In genomic region chr8:95916106-95916505, GRCm38 (mm10) we compare ENCODE assay signal across 8 mouse cellular contexts. TPM values are rescaled to one million over a fixed set of nuclear protein-coding genes. Genes with fewer than 3 reads are reported as not detected.
DNase-seq lines count a peak whose midpoint lies in the region; ATAC-seq and TF ChIP-seq lines count a peak whose summit lies in the region.

No protein-coding gene starts in this region.

- H3K9ac ChIP-seq in forebrain, embryonic 13.5 days: peak overlapping the region; percentile 50
- peak overlapping the region; percentile 38; the same call in 1 of the 2 replicates for H3K9ac ChIP-seq in stomach, postnatal 0 days (ENCODE audit: low read length)

- H3K36me3 ChIP-seq in forebrain, embryonic 13.5 days (ENCODE audit: poor library complexity, severe bottlenecking): no peaks in the 10 kb centered on the region
- H3K36me3 ChIP-seq in megakaryocyte, embryonic 14.5 days (replicated peaks; ENCODE audit: low read length): no peaks in the 10 kb centered on the region
- H3K36me3 ChIP-seq in stomach, postnatal 0 days (ENCODE audit: control insufficient read depth, insufficient read depth, low read length): no peaks in the 10 kb centered on the region

- peaks cover 7% of the 10 kb centered on the region; the same call in 1 of the 2 replicates for H3K4me1 ChIP-seq in forebrain, embryonic 13.5 days
- H3K4me1 ChIP-seq in megakaryocyte, embryonic 14.5 days: peaks cover 20% of the 10 kb centered on the region
- no peaks in the 10 kb centered on the region for H3K4me1 ChIP-seq in stomach, postnatal 0 days (replicated peaks; ENCODE audit: control insufficient read depth, insufficient read depth)

- peak overlapping the region; percentile 56 for H3K4me2 ChIP-seq in forebrain, embryonic 13.5 days
- H3K4me2 ChIP-seq in stomach, postnatal 0 days (replicated peaks; ENCODE audit: low read depth): peak overlapping the region; percentile 29

- 4% methylated on average over 9 of the region's 9 CpGs for WGBS in forebrain, embryonic 13.5 days
- 5% methylated on average over 9 of the region's 9 CpGs for WGBS in stomach, postnatal 0 days

- no peak for TF ChIP-seq CTCF in stomach, postnatal 0 days (IDR thresholded peaks at IDR 0.05; ENCODE audit: low read depth)

- TF ChIP-seq EP300 in stomach, postnatal 0 days (optimal IDR thresholded peaks at IDR 0.05): no peak

- H3K9me3 ChIP-seq in forebrain, embryonic 13.5 days (replicated peaks): no peaks in the 10 kb centered on the region
- H3K9me3 ChIP-seq in megakaryocyte, embryonic 14.5 days: no peaks in the 10 kb centered on the region
- H3K9me3 ChIP-seq in stomach, postnatal 0 days (ENCODE audit: control insufficient read depth, low read length): no peaks in the 10 kb centered on the region

- no peaks in the 10 kb centered on the region for H3K27me3 ChIP-seq in forebrain, embryonic 13.5 days
- peaks cover 19% of the 10 kb centered on the region for H3K27me3 ChIP-seq in megakaryocyte, embryonic 14.5 days (replicated peaks)
- H3K27me3 ChIP-seq in stomach, postnatal 0 days (ENCODE audit: control insufficient read depth, insufficient read depth, low read length): no peaks in the 10 kb centered on the region

- no peak overlapping the region for H3K27ac ChIP-seq in forebrain, embryonic 13.5 days
- no peak overlapping the region for H3K27ac ChIP-seq in stomach, postnatal 0 days (replicated peaks)

- peak overlapping the region; percentile 27 for H3K4me3 ChIP-seq in forebrain, embryonic 13.5 days
- peak overlapping the region; percentile 85 for H3K4me3 ChIP-seq in megakaryocyte, embryonic 14.5 days (replicated peaks)
- no peak overlapping the region for H3K4me3 ChIP-seq in stomach, postnatal 0 days (ENCODE audit: low read depth, low read length)

- peak; percentile 14 for DNase-seq in right cerebral cortex, adult 18-20 months
- DNase-seq in right cerebral cortex, postnatal 36 days (ENCODE audit: low spot score in 2 of 2): no peak
- DNase-seq in kidney, adult 18-20 months: peak; percentile 41
- peak; percentile 65 for DNase-seq in stomach, postnatal 0 days (ENCODE audit: low spot score)
- DNase-seq in spleen, adult 18-20 months: no peak

- peak; percentile 89 for ATAC-seq in cerebellum, adult (ENCODE audit: insufficient number of reproducible peaks, low FRiP score, low TSS enrichment)
- peak; percentile 78 for ATAC-seq in forebrain, embryonic 13.5 days
- peak; percentile 68 for ATAC-seq in stomach, postnatal 0 days (ENCODE audit: low FRiP score, low TSS enrichment)

RNA-seq across cellular contexts. Expression of gene Got2, which starts 27.8 kb away (rescaled TPM):
- polyA plus RNA-seq in forebrain, embryonic 13.5 days (2015; fragmentation: Nextera tagmentation; extraction: Ambion mirVana): 150 and 159 TPM in 2 replicates
- 8.5 and 22.3 TPM in 2 replicates for polyA plus RNA-seq in megakaryocyte, embryonic 14.5 days (2012; ENCODE audit: insufficient read depth, low replicate concordance)
- 95.8 and 101 TPM in 2 replicates for polyA plus RNA-seq in stomach, postnatal 0 days (2015; fragmentation: Nextera tagmentation; extraction: Ambion mirVana)

Comparison
In these comparisons a context has a peak if more than half of its experiments do, and no peak if none do; other contexts are left out.
1. DNase-seq: peak in right cerebral cortex, adult 18-20 months (single experiment), kidney, adult 18-20 months (single experiment) and stomach, postnatal 0 days (single experiment); none in right cerebral cortex, postnatal 36 days (0 of 2) and spleen, adult 18-20 months (0 of 2).
2. Peak in every context shown above with its lines, with median percentiles within 50 percentile points of each other: ATAC-seq.